Comparison of ENCODE assay signal across 9 mouse cellular contexts in genomic region chr1:73828996-73829395, GRCm38 (mm10).
A peak's percentile ranks its signal among the peaks of the same experiment; 100 is the strongest.
DNase-seq lines count a peak whose midpoint lies in the region; ATAC-seq lines count a peak whose summit lies in the region.
"Had no signal": no experiment of that assay in that cellular context is flagged by ENCODE, and none has a peak within 500 bp of the region (broad histone marks: within the 10 kb centered on the region; RNA-seq: fewer than 3 reads in every experiment).

No protein-coding gene starts in this region.

- WGBS in heart, embryonic 15.5 days, result 55% methylated on average over 10 of the region's 10 CpGs
- 66% methylated on average over 10 of the region's 10 CpGs for WGBS in heart, embryonic 12.5 days
- WGBS in embryonic facial prominence, embryonic 15.5 days, result 54% methylated on average over 10 of the region's 10 CpGs
- WGBS in liver, embryonic 12.5 days (ENCODE audit: insufficient replicate concordance), result 32% methylated on average over 10 of the region's 10 CpGs

- peaks cover 5% of the 10 kb centered on the region for H3K4me1 ChIP-seq in heart, embryonic 15.5 days (replicated peaks)
- H3K4me1 ChIP-seq in heart, embryonic 12.5 days (replicated peaks), result peaks cover 9% of the 10 kb centered on the region
- peaks cover 29% of the 10 kb centered on the region for H3K4me1 ChIP-seq in embryonic facial prominence, embryonic 15.5 days
- H3K4me1 ChIP-seq in liver, embryonic 12.5 days, result no peaks in the 10 kb centered on the region

- H3K27me3 ChIP-seq in heart, embryonic 15.5 days, result no peaks in the 10 kb centered on the region
- H3K27me3 ChIP-seq in heart, embryonic 12.5 days (replicated peaks), result no peaks in the 10 kb centered on the region
- no peaks in the 10 kb centered on the region for H3K27me3 ChIP-seq in embryonic facial prominence, embryonic 15.5 days
- H3K27me3 ChIP-seq in liver, embryonic 12.5 days (replicated peaks), result no peaks in the 10 kb centered on the region

- DNase-seq in right cerebral cortex, postnatal 14 days, result peak; percentile 23
- no peak for DNase-seq in right cerebral cortex, postnatal 36 days (ENCODE audit: low spot score in 2 of 2)
- DNase-seq in embryo, embryonic 11 days, result no peak
- DNase-seq in urinary bladder, postnatal 10 days (ENCODE audit: low spot score), result no peak

- 0 out of 2 replicates have a peak, but pooled peaks have one; percentile 39 for ATAC-seq in heart, embryonic 15.5 days (replicated peaks; ENCODE audit: insufficient number of reproducible peaks, insufficient read depth, low FRiP score, low read depth)
- ATAC-seq in heart, embryonic 12.5 days (ENCODE audit: insufficient number of reproducible peaks, low FRiP score), result no peak
- ATAC-seq in embryonic facial prominence, embryonic 15.5 days (ENCODE audit: insufficient number of reproducible peaks, low FRiP score, low TSS enrichment, low read depth), result no peak
- no peak for ATAC-seq in liver, embryonic 12.5 days

- H3K9ac ChIP-seq in heart, embryonic 15.5 days, result no peak overlapping the region
- H3K9ac ChIP-seq in heart, embryonic 12.5 days, result no peak overlapping the region
- no peak overlapping the region for H3K9ac ChIP-seq in embryonic facial prominence, embryonic 15.5 days
- no peak overlapping the region for H3K9ac ChIP-seq in liver, embryonic 12.5 days

- H3K27ac ChIP-seq in heart, embryonic 15.5 days, result no peak overlapping the region
- H3K27ac ChIP-seq in heart, embryonic 12.5 days (ENCODE audit: poor library complexity, severe bottlenecking), result no peak overlapping the region
- H3K27ac ChIP-seq in embryonic facial prominence, embryonic 15.5 days (replicated peaks), result no peak overlapping the region
- no peak overlapping the region for H3K27ac ChIP-seq in liver, embryonic 12.5 days

- no peak overlapping the region for H3K4me2 ChIP-seq in heart, embryonic 15.5 days
- no peak overlapping the region for H3K4me2 ChIP-seq in heart, embryonic 12.5 days
- H3K4me2 ChIP-seq in embryonic facial prominence, embryonic 15.5 days (replicated peaks), result 0 out of 2 replicates have a peak overlapping the region, but pooled peaks have one; percentile 10
- H3K4me2 ChIP-seq in liver, embryonic 12.5 days, result no peak overlapping the region

- no peaks in the 10 kb centered on the region for H3K9me3 ChIP-seq in heart, embryonic 15.5 days (replicated peaks)
- H3K9me3 ChIP-seq in heart, embryonic 12.5 days (replicated peaks), result no peaks in the 10 kb centered on the region
- H3K9me3 ChIP-seq in embryonic facial prominence, embryonic 15.5 days (replicated peaks), result no peaks in the 10 kb centered on the region
- H3K9me3 ChIP-seq in liver, embryonic 12.5 days (replicated peaks), result no peaks in the 10 kb centered on the region

- no peaks in the 10 kb centered on the region for H3K36me3 ChIP-seq in heart, embryonic 15.5 days
- H3K36me3 ChIP-seq in heart, embryonic 12.5 days, result no peaks in the 10 kb centered on the region
- H3K36me3 ChIP-seq in embryonic facial prominence, embryonic 15.5 days, result no peaks in the 10 kb centered on the region
- H3K36me3 ChIP-seq in liver, embryonic 12.5 days, result no peaks in the 10 kb centered on the region

- no peak overlapping the region for H3K4me3 ChIP-seq in heart, embryonic 15.5 days
- no peak overlapping the region for H3K4me3 ChIP-seq in heart, embryonic 12.5 days
- no peak overlapping the region for H3K4me3 ChIP-seq in embryonic facial prominence, embryonic 15.5 days (replicated peaks)
- no peak overlapping the region for H3K4me3 ChIP-seq in liver, embryonic 12.5 days
- H3K4me3 ChIP-seq: myocyte had no signal
